Mouse (Mus musculus): ENCODE data around the gene Trim67.
"Not testable (repeated sequence)": the region's sequence is repeated elsewhere in the genome, so short reads cannot be mapped to it uniquely, and the experiment has no call there.

Gene Trim67

DNA sequence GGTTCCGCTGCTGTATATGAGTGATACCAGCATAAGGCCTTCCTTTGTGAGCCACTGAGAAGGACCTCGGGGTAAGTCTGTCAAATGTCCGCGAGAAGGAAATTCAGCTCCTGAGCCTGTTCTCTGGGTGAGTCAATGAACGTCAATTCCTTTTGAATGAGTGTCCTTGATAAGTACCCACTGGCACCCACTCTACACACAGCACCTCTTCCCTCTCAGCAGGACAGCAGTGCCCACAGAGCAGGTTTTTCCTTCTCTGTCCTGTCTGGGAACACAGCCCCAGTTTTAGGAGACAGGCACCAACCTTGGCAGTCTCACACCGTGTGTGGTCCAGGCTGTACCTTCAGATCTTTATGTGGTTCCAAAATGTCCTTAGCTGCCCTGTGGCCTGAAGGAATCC lies 39.0 kb downstream of the Trim67 start:
- no peak for DNase-seq (ENCODE audit: low spot score in 2 of 2)

DNA sequence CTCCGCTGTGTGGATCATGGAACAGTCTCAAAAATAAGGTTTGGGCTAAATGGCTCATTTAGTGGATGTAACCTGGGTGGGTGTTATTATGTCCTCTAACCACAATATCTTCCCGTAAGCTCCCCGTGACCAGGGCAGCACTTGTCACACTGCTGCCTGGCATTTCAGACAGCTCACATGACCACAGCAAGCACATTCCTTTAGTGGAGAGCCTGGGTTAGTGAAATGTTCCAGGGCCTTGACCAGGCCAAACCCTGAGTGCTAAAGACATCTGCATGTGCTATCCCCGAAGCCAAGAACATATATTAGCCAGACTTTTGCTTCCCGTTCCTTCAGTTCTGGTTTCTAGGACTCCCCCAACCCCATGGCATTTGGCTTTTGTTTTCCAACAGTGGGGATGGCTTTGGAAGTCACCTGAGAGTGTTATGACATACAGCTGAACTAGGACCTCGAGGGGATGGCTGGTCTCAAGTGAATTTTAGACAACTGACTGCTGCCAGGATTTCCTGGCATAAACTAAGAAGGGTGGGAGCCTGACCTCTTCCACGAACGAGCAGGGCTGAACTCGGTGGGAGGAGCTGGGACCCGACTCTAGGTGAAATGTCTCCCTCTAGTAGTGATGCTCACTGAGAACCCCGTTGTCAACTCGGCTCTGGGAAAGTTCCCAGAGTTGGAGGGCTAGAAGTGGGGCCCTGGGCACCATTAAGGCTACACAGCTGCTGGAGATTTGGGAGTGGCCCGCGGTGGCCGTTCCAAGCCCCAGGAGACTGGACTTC lies 40.7 kb downstream of the Trim67 start:
- DNase-seq (ENCODE audit: low spot score in 2 of 2): no peak

DNA sequence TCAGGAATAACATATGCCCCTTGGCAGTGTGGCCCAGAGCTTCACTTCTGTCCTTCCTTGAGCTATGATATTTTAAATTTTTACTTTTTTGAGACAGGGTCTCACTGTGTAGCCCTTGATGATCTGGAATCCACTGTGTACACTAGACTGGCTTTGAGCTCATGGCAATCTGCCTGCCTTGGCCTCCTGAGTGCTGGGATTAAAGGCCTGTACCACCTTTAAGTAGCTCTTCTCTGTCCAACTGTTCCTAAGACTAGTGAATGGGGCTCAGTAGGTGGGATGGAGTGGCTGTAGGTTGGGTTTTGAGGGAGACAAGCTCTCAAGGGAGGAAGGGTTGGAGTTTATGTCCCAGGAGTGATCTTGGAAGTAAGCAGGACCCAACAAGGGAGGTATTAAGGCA lies 43.0 kb downstream of the Trim67 start:
- DNase-seq (ENCODE audit: low spot score in 2 of 2): no peak

DNA sequence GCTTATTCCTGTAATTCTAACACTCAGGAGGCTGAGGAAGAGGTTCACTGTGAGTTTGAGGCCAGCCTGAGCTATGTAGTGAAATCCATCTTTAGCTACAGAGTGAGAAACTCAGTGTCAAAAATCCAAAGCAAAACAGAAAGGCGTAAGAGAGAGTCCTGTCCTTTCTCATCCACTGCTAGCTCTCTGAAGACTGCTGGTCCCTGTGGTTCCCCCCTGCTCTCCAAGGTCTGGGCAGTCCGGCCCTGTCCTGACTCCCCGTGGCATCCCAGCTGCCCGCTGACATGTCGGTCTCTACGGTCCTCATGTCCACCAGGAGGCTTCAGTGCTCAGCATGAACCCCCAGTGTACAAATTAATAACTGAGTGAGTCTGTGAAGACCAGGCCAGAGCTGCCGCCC lies 43.4 kb downstream of the Trim67 start:
- DNase-seq (ENCODE audit: low spot score in 2 of 2): no peak

DNA sequence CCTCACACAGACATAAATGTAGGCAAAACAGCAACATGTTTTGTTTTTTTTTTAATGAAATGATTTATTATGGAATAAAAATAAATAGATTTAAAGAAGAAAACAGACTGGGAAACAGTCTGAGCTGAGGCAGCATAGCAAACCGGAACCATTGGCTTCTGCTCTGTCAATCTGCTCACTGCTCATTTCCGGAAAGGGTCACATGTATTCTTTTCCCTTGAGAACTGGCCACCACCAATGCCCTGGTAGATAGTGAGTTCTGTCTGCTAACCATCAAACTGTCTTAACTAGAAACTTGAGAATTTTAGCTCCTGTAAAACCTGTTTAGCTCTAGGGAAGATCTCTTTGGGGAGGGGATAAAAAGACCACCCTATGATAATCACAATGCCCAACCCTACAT lies 44.0 kb downstream of the Trim67 start:
- DNase-seq (ENCODE audit: low spot score in 2 of 2): no peak

DNA sequence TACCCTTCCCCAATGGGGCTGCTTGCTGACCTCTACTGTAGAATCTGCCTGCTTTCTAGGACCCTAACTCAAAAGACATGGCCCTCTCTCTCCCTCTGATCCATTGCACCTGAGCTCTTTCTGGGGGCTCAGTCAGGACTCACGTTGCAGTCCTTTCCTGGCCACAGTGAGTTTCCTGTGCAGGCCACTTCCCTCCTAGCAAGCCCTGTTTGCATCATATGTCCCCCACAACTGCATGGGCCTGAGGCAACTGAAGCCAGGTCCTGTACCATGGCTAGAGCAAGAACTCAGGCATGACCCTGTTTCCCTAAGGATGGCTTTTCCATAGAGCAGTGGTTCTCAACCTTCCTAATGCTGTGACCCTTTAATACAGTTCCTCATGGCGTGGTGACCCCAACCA lies 45.1 kb downstream of the Trim67 start:
- DNase-seq (ENCODE audit: low spot score in 2 of 2): no peak

DNA sequence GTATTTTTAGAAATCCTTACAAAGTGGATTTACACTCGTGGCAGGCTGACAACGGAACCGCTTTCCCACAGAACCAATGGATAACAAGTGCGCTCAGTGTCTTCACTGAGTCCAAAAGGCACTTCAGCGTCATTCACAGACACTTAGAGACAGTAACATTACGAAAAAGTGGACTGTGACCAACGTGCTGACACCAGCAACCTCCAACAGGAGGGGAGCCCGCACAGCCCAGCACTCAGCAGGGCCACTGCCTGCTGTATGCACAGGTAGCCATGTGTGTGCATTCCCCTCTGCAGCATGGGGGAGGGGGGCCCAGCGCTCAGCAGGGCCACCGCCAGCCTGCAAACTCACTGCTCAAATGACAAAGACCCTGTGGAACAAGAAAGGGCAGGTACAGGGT lies 46.5 kb downstream of the Trim67 start:
- DNase-seq (ENCODE audit: low spot score in 2 of 2): no peak

DNA sequence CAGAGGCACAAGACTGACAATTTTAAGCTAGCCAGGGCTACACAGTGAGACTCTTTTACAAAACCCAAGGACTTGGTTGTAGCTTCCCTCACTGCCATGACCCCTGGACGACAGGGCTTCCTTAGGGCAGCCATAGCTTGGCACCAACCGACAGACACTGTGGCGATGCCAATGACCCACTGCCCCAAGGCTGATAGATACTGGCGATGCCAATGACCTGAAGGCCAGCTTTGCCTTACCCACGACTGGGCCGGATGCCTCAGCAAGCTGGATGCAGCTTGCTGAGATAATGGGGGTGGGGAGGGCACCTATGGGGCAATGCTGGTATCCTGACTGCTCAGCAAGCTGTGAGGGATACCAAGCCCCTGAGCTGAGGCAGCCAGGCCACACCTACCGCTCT lies 48.0 kb downstream of the Trim67 start:
- no peak for DNase-seq (ENCODE audit: low spot score in 2 of 2)

DNA sequence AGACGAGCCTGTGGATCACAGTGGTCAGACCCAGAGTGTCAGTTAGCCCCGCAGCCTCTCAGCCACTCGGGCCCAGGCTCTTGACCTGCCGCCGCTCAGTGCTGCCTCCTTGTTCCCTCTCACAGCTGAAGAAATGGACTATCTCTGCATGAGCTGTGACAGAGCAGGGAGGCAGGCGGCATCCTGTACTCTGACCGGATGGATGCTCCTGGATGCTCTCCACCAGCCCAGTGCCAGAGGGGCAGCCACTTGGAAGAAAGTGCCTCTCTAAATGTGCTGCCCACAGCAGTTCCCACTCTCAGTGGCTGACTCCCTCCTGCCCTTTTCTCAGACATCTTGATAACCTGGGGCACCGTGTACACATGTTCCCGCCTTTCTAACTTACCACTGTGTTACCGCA lies 48.9 kb downstream of the Trim67 start:
- DNase-seq (ENCODE audit: low spot score in 2 of 2): no peak

DNA sequence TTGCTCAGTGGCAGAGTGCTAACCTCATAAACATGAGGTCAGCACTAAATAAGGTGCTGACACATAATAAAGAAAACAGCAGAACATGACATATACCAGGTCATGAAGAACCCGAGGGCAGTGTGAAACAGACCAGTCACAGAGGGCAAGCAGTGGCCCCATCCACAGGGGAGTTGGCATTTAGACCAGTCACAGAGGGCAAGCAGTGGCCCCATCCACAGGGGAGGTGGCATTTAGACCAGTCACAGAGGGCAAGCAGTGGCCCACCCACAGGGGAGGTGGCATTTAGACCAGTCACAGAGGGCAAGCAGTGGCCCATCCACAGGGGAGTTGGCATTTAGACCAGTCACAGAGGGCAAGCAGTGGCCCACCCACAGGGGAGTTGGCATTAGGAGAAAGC lies 50.0 kb downstream of the Trim67 start:
- DNase-seq (ENCODE audit: low spot score in 2 of 2): not testable (repeated sequence)

DNA sequence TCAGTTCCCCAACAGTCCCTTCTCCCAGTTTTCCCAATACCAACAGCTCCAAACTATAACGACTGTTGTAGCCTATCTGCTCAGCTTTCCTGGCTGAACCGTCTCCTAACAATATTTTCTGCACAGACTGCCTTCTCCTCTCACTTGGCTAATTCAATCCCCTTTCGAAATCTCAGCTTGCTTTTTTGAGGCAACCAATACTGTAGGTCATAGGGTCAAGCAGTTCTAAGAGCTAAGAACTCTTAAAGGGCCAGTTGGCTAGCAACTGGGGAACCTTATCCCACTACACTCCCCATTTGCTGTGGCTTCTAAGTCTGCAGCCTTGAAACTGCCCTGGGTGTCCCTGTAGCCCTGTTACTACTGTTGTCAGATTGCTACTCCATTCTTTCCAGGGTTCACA lies 52.2 kb downstream of the Trim67 start:
- no peak for DNase-seq (ENCODE audit: low spot score in 2 of 2)

DNA sequence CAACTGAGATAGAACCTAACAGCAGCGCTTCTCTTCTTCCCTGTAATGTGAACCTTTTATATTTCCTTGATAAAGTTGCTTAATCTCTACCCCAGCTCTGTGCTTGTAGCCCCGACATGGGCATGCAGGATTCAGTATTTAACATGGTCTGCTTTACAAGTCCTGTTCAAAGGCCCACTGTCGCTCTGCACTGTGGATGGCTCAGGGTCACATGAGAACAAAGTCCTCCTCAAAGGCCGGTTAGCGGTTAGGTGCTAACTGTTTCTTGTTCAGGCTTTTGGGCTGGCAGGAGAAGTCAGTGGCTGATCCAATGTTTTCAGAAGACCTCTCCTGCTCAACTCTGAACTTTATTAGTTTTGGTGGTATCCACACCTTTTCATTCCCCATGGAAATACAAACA lies 52.7 kb downstream of the Trim67 start:
- no peak for DNase-seq (ENCODE audit: low spot score in 2 of 2)

DNA sequence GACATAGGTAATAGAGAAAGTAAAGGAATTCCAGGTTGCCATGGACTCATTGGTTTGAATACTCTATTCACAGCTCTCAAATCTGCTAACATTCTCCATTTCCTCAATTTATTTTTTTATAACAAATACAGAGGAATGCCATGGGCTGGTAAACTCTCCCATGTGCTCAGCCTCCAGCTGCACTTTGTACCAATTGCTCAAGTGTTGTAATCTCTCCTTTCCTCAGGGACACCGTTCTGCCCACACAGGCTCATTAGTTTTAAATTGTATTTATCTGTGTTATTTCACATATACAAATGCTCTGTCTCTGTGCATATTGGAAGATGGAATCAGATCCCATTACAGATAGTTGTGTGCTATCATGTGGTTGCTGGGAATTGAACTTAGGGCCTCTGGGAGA lies 60.6 kb downstream of the Trim67 start:
- DNase-seq (ENCODE audit: low spot score in 2 of 2): no peak

DNA sequence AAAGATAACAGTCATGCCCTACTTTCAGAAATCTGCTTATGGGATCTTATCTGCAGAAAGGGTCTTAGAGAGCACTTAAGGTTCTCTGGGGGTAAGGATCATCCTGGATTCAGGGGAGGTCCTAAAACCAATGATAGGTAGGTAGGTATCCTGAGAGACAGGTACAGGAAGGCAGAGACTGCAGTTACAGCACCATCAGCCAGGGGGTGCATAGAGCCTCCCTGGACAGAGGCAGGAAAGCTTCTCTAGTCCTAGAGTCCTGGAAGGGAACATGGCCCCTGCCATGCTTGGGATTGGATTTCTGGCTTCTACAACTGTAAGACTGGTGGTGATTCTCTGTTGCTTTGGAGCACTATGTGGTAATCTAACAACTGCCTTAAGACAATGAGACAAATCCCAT lies 66.6 kb downstream of the Trim67 start:
- no peak for DNase-seq (ENCODE audit: low spot score in 2 of 2)

DNA sequence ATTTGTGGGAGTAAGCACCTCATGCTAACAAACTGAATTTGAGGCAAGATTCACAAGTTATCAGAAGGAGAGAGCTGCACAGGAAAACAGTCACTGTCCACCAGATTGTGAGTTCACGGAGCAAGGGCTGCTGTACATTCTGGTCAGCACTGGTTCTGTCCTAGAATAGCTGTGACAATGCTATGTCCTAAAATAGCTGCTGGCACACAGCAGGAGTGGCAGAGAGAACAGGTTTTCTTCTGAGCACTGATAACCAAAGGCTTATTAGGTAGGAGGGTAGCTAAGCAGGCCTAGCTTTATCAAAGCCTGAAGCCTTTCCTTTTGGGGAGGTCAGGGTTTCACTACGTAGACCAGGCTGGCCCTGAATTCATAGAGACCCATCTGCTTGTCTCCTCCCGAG lies 67.3 kb downstream of the Trim67 start:
- DNase-seq (ENCODE audit: low spot score in 2 of 2): no peak

DNA sequence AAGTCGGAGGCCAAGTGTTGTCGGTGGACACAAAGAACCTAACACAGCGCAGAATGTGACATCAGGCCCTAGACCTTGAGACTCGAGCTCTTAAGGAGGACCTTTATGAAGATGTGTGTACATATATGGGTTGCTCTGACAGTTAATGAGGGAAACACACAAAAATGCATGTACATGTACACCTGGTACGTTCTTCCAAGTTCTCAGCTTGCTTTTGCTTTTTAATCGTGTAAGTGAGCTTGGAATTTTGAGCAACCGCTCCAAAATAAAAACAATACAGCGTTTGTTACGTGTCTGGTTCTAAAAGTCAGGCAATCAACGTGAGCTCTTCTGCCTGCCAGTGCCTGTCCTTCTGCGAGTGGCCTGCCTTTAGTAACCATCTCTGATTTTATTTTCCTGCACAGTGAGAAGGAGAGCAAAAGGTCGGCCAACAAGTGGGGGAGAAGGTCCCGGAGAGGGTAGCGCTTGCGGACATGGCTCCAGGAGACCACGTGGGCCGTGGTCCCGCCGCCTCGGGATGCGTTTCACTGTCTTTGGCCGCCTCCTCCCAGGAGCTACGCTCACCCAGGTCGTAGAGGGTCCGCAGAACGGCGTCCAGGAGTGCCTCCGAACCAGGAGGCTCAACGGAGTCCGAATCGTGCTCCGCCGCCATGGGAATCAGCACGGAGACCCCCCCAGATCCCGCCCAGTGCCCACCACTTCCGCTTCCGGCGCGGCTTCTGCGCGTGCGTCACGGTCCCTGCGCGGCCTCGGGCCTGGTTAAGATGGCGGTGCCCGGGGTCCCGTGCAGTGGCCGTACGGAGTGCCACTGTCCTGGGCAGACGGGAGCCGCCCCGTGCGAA lies 69.7 kb downstream of the Trim67 start, which contains the start of the genes Gnpat and 2810004N23Rik:
TSS of gene Gnpat (plus strand) at position 713 of the 842 bp plus-strand sequence.
TSS of gene 2810004N23Rik (minus strand) at position 800 of the 842 bp plus-strand sequence.
- DNase-seq (ENCODE audit: low spot score in 2 of 2): peak; percentile 83 to 93

DNA sequence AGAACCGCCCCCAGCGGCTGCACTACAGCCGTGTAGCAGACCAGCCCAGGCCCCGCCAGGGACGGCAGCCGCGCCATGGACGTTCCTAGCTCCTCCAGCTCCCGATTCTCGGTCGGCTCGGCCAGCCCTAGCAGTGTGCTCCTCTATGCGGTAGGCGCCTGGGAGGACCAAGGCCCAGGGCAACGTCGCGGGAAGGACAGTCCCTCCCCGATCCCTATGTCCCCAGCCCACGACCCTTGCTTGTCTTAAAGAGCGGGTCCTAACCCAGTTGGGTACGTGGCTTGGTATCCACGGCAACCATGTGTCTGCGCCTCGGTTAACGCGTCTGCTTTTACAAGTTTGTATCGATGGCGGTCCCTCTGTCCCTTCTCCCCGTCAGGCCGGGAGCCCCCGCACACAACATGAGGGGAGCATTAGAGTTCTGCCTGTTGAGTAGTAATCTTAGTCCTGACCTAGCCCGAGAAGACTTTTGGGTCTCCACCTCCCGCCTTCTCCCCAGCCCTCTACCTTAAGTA lies 70.3 kb downstream of the Trim67 start:
- no peak for DNase-seq (ENCODE audit: low spot score in 2 of 2)

DNA sequence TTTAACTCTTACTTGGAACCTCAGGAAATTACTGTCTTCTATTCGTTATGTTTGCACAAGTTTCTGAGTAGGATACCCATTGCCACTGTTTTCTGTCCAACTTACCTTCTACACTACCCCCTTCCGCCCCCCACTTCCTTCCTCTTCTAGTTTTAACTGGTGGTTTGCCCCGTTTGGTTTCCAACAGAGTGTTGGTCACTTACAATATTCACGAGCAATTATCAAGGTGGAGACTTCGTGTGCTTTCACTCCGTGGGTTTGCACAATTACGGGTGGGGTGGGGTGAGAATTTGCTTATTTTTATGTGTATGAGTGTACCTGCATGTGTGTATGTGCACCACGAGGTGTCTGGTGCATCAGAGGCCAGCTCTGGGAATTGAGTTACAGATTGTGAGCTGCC lies 70.8 kb downstream of the Trim67 start:
- DNase-seq (ENCODE audit: low spot score in 2 of 2): no peak

DNA sequence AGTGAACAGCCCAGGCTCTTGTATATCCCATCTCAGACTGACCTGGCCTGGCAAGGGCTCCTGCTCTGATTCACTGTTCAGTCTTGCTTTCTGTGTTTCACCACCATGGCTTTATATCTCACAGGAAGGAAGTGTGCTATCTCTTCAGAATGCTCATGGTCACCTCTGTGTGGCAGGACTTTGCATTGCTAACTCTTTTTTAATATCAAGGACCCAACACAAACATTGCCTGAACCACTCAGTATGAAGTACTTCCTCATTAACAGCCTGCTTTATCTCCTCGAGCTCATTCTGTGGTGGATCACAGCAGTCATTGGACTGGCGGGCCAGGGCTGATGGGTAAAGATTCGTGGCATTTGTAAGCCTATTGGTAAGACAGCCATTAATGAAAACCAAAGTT lies 73.8 kb downstream of the Trim67 start:
- DNase-seq (ENCODE audit: low spot score in 2 of 2): no peak

DNA sequence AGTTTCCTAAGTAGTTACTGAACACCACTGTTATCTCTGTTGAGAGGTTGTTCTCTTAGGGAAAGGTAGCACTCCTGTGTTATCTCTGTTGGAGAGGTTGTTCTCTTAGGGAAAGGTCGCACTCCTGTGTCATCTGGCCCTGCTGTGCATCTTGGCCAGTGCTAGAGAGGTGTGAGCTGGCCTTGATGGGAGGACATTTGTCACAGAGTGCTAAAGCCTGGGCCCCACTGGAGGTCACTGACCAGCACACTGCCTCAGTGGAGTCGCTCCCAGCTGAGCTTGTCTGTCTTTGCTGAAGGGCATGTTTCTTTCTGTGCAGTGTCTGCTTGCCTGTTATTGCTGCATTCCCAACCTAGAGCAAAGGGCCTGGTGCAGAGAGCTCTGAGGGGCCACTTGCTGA lies 74.2 kb downstream of the Trim67 start:
- no peak for DNase-seq (ENCODE audit: low spot score in 2 of 2)

DNA sequence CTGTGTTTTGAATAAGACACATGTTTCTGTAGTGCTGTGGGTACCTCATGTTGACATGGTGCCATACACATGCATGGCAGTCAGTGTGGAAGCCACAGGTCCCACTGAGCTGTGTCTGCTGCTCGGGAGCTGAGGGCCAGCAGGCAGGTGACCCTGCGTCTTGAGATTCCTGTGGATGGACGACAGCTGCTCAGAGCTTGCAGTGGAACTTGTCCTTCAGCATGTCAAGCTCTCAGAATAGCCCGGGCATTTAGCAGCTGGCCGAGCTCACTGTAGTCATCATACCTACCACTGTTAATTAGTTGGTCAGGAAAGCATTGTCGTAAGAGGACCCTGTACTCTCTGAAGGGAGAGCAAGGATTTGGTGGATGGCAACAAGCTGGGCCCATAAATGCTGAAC lies 76.8 kb downstream of the Trim67 start:
- no peak for DNase-seq (ENCODE audit: low spot score in 2 of 2)

DNA sequence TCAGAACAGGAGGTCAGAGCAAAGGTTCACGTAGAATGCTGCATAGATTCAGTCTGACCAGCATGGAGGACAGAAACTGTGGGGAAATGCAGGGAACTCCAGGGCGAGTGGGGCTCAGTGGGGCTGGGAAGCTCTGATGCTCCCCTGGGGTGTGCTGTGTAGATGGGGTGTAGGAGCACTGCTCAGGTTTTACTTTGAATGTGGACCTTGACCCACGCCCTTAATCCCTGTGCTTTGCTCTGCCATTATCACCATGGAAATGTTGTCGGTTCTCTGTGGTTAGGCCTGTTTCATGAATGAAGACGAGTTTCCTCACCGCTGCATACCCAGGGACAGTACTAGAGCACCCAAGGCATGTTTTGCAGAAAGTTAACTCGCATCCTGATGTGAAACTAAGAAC lies 78.6 kb downstream of the Trim67 start:
- DNase-seq (ENCODE audit: low spot score in 2 of 2): no peak

DNA sequence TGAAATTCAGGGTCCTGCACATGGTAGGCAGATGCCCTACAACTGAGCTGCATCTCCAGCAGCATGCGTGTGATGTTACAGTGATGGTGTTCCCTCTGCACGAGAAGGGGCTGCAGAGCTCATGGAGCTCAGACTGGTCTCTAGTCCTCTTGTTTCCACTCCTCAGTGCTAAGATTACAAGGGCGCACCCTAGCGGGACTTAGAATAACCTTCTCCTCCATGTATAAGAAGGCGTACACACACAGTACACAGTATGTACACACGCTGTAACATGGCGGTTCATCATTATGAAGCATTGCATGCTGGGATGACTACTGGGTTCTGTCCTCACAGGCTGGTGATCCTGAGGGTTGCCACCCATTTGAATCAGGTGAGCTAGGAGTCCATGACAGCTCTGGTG lies 79.2 kb downstream of the Trim67 start:
- no peak for DNase-seq (ENCODE audit: low spot score in 2 of 2)

Measured in frontal cortex, postnatal 10 days (tissue).